Mouse (Mus musculus) neural tube, embryonic 11.5 days (tissue): ENCODE data around the gene Gm1123. TPM values are rescaled to one million over a fixed set of nuclear protein-coding genes. Genes with fewer than 3 reads are reported as not detected.

ENCODE experiments used
- ATAC-seq: fragments of 200-750 bp; cut with Nextera tagmentation; 2 replicates; pipeline ENCODE4 v1.8.0; 2017; ENCODE audit warnings: moderate number of reproducible peaks, mild to moderate bottlenecking, moderate TSS enrichment, moderate library complexity; ENCODE audit not compliant: insufficient read depth, low FRiP score, low TSS enrichment
- DNase-seq: peaks from one replicate; pipeline ENCODE4 v3.0.0-alpha.2; 2015; ENCODE audit warnings: low spot score
- H3K27ac ChIP-seq: fragments of 300-500 bp; sonication (generic); 2 replicates; pipeline ENCODE4 v1.5.1; 2014; ENCODE audit warnings: low read depth, mild to moderate bottlenecking, low read length
- H3K27me3 ChIP-seq: fragments of 300-500 bp; sonication (generic); 2 replicates; pipeline ENCODE4 v1.6.1; 2014; ENCODE audit warnings: mild to moderate bottlenecking, low read length, mixed read lengths; ENCODE audit not compliant: control insufficient read depth, insufficient read depth
- H3K36me3 ChIP-seq: fragments of 300-500 bp; sonication (generic); 2 replicates; pipeline ENCODE4 v1.6.1; 2014; ENCODE audit warnings: mild to moderate bottlenecking, low read length, moderate library complexity, mixed read lengths; ENCODE audit not compliant: control insufficient read depth, insufficient read depth
- H3K4me1 ChIP-seq: fragments of 300-500 bp; sonication (generic); 2 replicates; pipeline ENCODE4 v1.6.1; 2014; ENCODE audit warnings: low read length, mixed read lengths; ENCODE audit not compliant: control insufficient read depth, insufficient read depth
- H3K4me2 ChIP-seq: fragments of 300-500 bp; sonication (generic); 2 replicates; pipeline ENCODE4 v1.6.1; 2014; ENCODE audit warnings: low read depth, mild to moderate bottlenecking, moderate library complexity
- H3K4me3 ChIP-seq: fragments of 300-500 bp; sonication (generic); 2 replicates; pipeline ENCODE4 v1.5.1; 2014; ENCODE audit warnings: low read depth, low read length
- H3K9ac ChIP-seq: fragments of 300-500 bp; sonication (generic); 2 replicates; pipeline ENCODE4 v1.6.1; 2014; ENCODE audit warnings: mild to moderate bottlenecking, low read length
- H3K9me3 ChIP-seq: fragments of 300-500 bp; sonication (generic); 2 replicates; pipeline ENCODE4 v1.6.1; 2016; ENCODE audit warnings: low read length; ENCODE audit not compliant: control insufficient read depth
- WGBS: fragments of 180-500 bp; shearing (Covaris S2); extraction: QIAGEN DNeasy Blood & Tissue Kit; methylation state at CpG from one replicate; pipeline ENCODE4 v1.1.7; 2014; 5-methylcytosine and 5-hydroxymethylcytosine counted together
- polyA plus RNA-seq: library from polyadenylated mRNA; unstranded; fragments of >200 nt; fragmentation: Nextera tagmentation; extraction: Ambion mirVana; gene quantifications from 2 replicates; pipeline ENCODE4 v1.2.1, GENCODE M21; 2014

Gm1123 gene
- polyA plus RNA-seq, 1 experiment from 2014 or later, result not detected

DNA sequence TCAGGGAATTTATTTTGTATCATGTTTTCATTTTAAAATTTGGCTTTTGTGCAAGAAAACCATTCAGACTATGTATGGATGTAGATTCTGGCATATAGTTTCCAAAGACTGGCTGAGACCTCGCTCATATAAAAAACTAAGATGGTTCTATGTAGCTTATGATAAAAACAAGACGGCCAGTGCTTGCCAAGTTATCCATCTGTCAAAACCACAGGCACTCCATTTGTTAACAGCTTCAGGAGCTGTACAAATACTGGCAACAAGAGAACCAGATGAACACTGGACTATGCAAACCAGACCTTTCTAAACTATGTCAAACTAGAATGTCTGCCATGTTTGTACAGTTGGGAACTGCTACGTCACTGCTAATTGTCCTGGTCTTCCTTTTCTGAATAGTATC lies 22.2 kb upstream of the Gm1123 start:
- no peak for DNase-seq
- Histone ChIP-seq H3K27me3 (no peaks in the 10 kb centered on the region), H3K27ac (no peak overlapping the region), H3K9ac (no peak overlapping the region), H3K9me3 (no peaks in the 10 kb centered on the region), H3K4me3 (no peak overlapping the region), H3K4me2 (no peak overlapping the region), H3K36me3 (no peaks in the 10 kb centered on the region), H3K4me1 (no peaks in the 10 kb centered on the region)
- ATAC-seq, result no peak
- 92% methylated on average over 3 of the region's 3 CpGs for WGBS

DNA sequence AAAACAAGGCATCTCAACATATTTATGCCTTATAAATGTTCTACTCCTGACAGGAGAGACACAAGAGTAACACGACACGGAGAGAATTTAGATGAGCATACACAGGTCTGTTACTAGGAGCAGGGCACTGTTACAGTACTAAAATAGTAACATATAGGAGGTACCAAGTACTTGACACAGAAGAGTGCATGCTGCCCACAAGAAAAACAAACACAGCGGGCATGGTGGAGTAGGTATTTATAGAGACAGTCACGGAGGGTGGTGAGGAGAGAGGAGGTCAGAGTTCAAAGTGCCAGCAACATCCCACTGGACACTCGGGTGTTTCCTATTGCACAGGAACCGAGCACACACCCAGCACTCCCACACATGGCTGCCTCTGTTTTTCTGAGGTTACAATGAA lies 14.2 kb upstream of the Gm1123 start:
- no peak overlapping the region for H3K27ac ChIP-seq
- H3K4me3 ChIP-seq, result no peak overlapping the region
- no peaks in the 10 kb centered on the region; the same call in 1 of the 2 replicates for H3K36me3 ChIP-seq
- H3K9ac ChIP-seq, result no peak overlapping the region
- no peaks in the 10 kb centered on the region for H3K27me3 ChIP-seq
- 68% methylated on average over 6 of the region's 6 CpGs for WGBS
- no peaks in the 10 kb centered on the region for H3K9me3 ChIP-seq
- no peak for DNase-seq
- no peaks in the 10 kb centered on the region for H3K4me1 ChIP-seq
- no peak overlapping the region for H3K4me2 ChIP-seq
- no peak for ATAC-seq

DNA sequence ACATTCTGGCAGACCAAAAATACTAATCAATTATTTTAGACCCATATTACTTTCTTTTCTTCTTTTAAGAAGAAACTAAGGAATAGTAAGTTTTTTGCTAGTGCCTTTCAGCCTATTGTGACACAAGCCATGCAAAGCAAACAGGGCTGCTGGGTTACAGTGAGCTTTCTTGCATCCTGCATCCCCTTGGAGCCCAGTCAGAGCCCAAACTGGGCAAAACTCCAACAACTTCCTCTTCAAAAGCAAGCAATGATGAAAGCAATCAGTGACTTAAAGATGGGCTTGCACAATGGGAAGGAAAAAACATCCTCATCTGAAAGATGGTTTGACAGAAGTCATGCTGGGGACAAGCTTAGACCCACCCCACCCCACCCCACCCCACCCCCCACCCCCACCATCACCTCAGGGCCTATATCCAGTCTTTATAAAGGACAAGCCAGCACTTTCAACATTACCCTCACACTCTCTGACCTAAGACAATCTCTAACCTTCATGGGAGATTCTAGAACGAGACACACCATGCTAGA lies 13.3 kb upstream of the Gm1123 start:
- ATAC-seq (no peak), DNase-seq (no peak)
- no peaks in the 10 kb centered on the region for H3K9me3 ChIP-seq
- H3K4me3 ChIP-seq, result no peak overlapping the region
- WGBS, result 92% methylated on average over 1 of the region's 1 CpGs
- H3K27ac ChIP-seq, result no peak overlapping the region
- no peak overlapping the region for H3K4me2 ChIP-seq
- H3K9ac ChIP-seq, result no peak overlapping the region
- no peaks in the 10 kb centered on the region for H3K27me3 ChIP-seq
- no peaks in the 10 kb centered on the region; the same call in 1 of the 2 replicates for H3K36me3 ChIP-seq
- no peaks in the 10 kb centered on the region for H3K4me1 ChIP-seq

DNA sequence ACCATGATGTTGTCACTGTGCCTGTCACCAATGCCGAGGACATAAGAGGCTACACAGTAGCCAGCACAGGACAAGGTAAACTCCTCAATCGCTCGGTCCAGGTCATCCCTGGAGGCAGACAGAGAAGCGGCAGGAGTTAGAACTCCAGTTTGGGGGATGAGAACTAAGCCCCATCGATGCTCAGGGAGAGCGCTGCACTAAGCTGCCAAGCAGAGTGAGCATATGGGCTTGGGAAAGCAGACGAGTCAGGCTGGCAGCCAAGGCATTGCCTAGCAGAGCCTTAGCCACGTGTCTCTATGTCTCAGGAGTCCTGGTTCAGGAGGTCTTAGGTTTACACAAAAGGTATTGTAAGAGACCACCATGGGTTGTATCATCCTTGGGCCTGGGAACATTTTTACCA lies 9.2 kb upstream of the Gm1123 start:
- Histone ChIP-seq H3K9me3 (no peaks in the 10 kb centered on the region), H3K9ac (no peak overlapping the region), H3K27ac (no peak overlapping the region), H3K27me3 (no peaks in the 10 kb centered on the region), H3K4me3 (no peak overlapping the region), H3K4me1 (no peaks in the 10 kb centered on the region), H3K36me3 (no peaks in the 10 kb centered on the region; the same call in 1 of the 2 replicates), H3K4me2 (no peak overlapping the region)
- ATAC-seq (no peak), DNase-seq (no peak)
- WGBS, result 89% methylated on average over 8 of the region's 8 CpGs

DNA sequence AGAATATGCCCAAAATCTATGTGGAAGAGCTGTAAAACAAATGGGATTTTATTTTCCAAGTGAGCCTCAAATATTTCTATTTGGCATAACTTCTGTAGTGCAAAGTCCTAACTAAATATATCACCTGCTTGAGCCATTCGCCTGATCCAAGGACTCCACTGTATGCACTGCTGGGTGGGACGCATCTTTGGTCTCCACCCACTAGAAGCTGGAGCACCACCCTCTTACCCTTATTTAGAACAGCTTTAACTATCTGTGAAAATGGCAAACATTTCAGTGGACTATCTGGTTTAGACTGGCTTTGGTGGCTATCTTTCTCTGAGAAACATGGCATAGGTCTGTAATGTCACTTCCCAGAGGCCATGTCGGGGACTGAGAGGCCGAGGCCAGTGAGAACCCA lies 7.1 kb upstream of the Gm1123 start:
- H3K4me1 ChIP-seq, result no peaks in the 10 kb centered on the region
- ATAC-seq (no peak), DNase-seq (no peak)
- no peaks in the 10 kb centered on the region; the same call in 1 of the 2 replicates for H3K36me3 ChIP-seq
- H3K27me3 ChIP-seq, result no peaks in the 10 kb centered on the region
- H3K9me3 ChIP-seq, result no peaks in the 10 kb centered on the region
- no peak overlapping the region for H3K4me2 ChIP-seq
- H3K27ac ChIP-seq, result no peak overlapping the region
- H3K9ac ChIP-seq, result no peak overlapping the region
- 92% methylated on average over 4 of the region's 4 CpGs for WGBS
- no peak overlapping the region for H3K4me3 ChIP-seq

DNA sequence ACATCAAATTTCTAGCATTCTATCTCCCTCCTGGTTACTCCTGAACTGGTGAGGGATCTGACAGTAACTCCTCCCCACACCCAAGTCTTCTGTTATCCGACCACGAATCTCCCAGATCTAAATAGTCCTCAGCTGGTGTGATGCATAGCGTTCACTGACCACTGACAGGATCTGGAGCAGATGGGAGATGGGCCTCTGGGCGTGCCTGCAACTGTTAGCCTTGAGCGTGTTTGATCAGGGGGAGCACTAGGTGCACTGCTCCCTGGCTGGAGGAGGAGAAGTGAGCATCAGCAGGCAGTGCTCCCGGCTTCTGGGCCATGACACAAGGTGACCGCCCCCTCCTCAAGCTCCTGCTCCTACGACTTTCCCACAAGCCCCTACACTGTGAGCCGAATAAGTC lies 6.5 kb upstream of the Gm1123 start:
- Histone ChIP-seq H3K4me1 (no peaks in the 10 kb centered on the region), H3K36me3 (no peaks in the 10 kb centered on the region; the same call in 1 of the 2 replicates), H3K27me3 (no peaks in the 10 kb centered on the region), H3K9me3 (no peaks in the 10 kb centered on the region), H3K4me3 (no peak overlapping the region), H3K9ac (no peak overlapping the region), H3K4me2 (no peak overlapping the region), H3K27ac (no peak overlapping the region)
- 84% methylated on average over 9 of the region's 9 CpGs for WGBS
- ATAC-seq, result no peak
- DNase-seq, result no peak

DNA sequence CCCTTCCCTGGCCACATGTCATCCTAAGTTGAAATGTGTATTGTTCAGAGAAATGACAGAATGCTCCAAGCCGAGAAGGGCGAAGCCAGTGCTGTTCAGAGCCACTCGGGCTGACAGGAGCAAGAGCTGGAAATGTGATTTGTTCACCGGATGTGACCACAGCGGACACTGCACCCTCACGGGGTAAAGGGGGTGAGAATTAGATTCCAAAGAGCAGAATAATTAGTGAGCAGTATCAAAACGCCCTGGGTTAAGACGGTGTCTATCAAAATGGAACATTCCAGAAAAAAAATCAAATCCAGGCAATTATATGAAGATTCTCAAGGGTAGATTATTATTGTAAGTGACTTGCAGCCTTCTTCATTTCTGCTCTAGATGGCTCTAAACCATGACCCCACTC lies 1.4 kb downstream of the Gm1123 start:
- WGBS, result 92% methylated on average over 8 of the region's 8 CpGs
- no peak for ATAC-seq
- H3K4me2 ChIP-seq, result no peak overlapping the region

DNA sequence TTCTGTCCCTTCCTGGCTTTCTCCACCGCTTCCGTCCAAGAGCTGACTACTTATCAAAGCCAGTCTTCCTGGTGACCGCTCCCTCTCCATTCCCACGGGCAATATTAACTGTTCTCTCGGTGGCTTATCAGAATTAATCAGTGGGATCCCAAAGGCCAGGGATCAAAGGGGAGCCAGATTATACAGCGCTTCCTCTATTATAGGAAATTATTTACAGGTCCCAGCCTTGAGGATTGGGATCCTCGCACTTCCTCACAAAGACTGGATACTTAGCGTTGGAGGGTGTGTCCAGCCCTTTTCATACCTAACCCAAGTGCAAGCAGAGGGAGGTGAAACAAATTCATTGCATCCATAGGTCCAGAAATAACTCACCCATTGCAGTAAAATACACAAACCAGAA lies 3.5 kb downstream of the Gm1123 start:
- DNase-seq, result no peak

More for the DNA sequence above, 1.4 kb downstream of the Gm1123 start:
- DNase-seq, result no peak
- Histone ChIP-seq H3K9me3 (no peaks in the 10 kb centered on the region), H3K9ac (no peak overlapping the region), H3K27me3 (no peaks in the 10 kb centered on the region), H3K27ac (no peak overlapping the region), H3K4me3 (no peak overlapping the region), H3K4me1 (no peaks in the 10 kb centered on the region), H3K36me3 (no peaks in the 10 kb centered on the region)

DNA sequence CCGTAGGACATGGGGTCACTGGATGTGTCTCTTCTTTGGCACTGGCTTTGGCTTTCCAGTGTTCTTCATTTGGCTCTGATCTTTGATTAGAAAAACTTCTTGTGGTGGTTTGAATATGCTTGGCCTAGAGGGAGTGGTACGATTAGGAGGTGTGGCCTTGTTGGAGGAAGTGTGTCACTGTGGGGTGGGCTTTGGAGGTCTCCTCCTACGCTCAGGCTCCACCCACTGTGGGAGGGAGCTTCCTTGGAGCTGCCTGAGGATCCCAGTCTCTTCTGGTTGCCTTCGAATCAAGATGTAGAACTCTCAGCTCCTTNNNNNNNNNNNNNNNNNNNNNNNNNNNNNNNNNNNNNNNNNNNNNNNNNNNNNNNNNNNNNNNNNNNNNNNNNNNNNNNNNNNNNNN lies 13.8 kb downstream of the Gm1123 start:
- Histone ChIP-seq H3K4me1 (no peaks in the 10 kb centered on the region), H3K27me3 (no peaks in the 10 kb centered on the region), H3K36me3 (no peaks in the 10 kb centered on the region), H3K4me2 (no peak overlapping the region), H3K4me3 (no peak overlapping the region), H3K9ac (no peak overlapping the region), H3K9me3 (no peaks in the 10 kb centered on the region), H3K27ac (no peak overlapping the region)
- 82% methylated on average over 4 of the region's 4 CpGs for WGBS
- no peak for ATAC-seq
- no peak for DNase-seq

More for the DNA sequence above, 3.5 kb downstream of the Gm1123 start:
- Histone ChIP-seq H3K4me1 (no peaks in the 10 kb centered on the region), H3K27me3 (no peaks in the 10 kb centered on the region), H3K9me3 (no peaks in the 10 kb centered on the region), H3K9ac (no peak overlapping the region), H3K27ac (no peak overlapping the region), H3K36me3 (no peaks in the 10 kb centered on the region), H3K4me3 (no peak overlapping the region), H3K4me2 (no peak overlapping the region)
- ATAC-seq, result no peak
- 87% methylated on average over 8 of the region's 8 CpGs for WGBS
